31 mouse cellular contexts compared by ENCODE assay signal in the genomic region with DNA sequence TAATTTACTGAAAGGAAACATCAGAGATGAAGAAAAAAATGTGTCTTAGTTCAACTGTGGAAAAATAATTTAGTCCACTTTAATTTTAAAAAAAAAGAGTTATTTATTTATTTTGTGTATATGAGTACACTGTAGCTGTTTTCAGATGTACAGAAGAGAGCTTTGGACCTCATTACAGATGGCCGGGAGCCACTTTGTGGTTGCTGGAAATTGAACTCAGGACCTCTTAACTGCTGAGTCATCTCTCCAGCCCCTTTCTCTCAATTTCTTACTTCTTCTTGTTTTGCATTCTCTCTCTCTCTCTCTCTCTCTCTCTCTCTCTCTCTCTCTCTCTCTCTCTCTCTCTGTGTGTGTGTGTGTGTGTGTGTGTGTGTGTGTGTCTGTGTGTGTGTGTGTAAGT. TPM values are rescaled to one million over a fixed set of nuclear protein-coding genes. Genes with fewer than 3 reads are reported as not detected.
"Had no signal": no experiment of that assay in that cellular context is flagged by ENCODE, and none has a peak within 500 bp of the region (broad histone marks: within the 10 kb centered on the region; RNA-seq: fewer than 3 reads in every experiment).

No protein-coding gene starts in this region.

RNA-seq across cellular contexts. Expression of gene Gm32742, which starts 25.9 kb away (rescaled TPM):
- total RNA-seq: left cerebral cortex, postnatal 10 days; left cerebral cortex, postnatal 14 days; left cerebral cortex, postnatal 25 days; megakaryocyte, adult 5-6 weeks; midbrain, postnatal 0 days; monocyte, adult 5-6 weeks had no signal
- polyA plus RNA-seq: limb, embryonic 10.5 days; limb, embryonic 13.5 days; limb, embryonic 15.5 days; liver, adult 2 months; liver, embryonic 13.5 days; liver, embryonic 15.5 days; liver, embryonic 16.5 days; liver, postnatal 0 days; lung, embryonic 14.5 days; macrophage; midbrain, embryonic 10.5 days; midbrain, embryonic 11.5 days; midbrain, embryonic 12.5 days; midbrain, embryonic 13.5 days; midbrain, embryonic 15.5 days; midbrain, postnatal 0 days; neural tube, embryonic 11.5 days had no signal

RNA-seq across cellular contexts. Expression of gene 4833427G06Rik, which starts 37.5 kb away (rescaled TPM):
- total RNA-seq: left cerebral cortex, postnatal 14 days; left cerebral cortex, postnatal 25 days; left cerebral cortex, postnatal 36 days; liver, adult 2 months; megakaryocyte progenitor cell, adult 5-6 weeks; megakaryocyte, adult 5-6 weeks; megakaryocyte-erythroid progenitor cell, adult 5-6 weeks; midbrain, postnatal 0 days; monocyte, adult 5-6 weeks had no signal
- polyA plus RNA-seq: limb, embryonic 11.5 days; limb, embryonic 12.5 days; limb, embryonic 13.5 days; limb, embryonic 15.5 days; liver, adult 2 months; liver, embryonic 11.5 days; liver, embryonic 12.5 days; liver, embryonic 13.5 days; liver, embryonic 14.5 days; liver, embryonic 15.5 days; liver, embryonic 16.5 days; liver, postnatal 0 days; lung, embryonic 14.5 days; macrophage; midbrain, embryonic 10.5 days; midbrain, embryonic 11.5 days; midbrain, embryonic 12.5 days; midbrain, embryonic 14.5 days; neural tube, embryonic 11.5 days had no signal
